Mouse (Mus musculus): ENCODE data around the gene Hivep1. TPM values are rescaled to one million over a fixed set of nuclear protein-coding genes. Genes with fewer than 3 reads are reported as not detected.

Gene Hivep1
- polyA plus RNA-seq, 1 experiment from 2014 or later: 8.4 TPM

DNA sequence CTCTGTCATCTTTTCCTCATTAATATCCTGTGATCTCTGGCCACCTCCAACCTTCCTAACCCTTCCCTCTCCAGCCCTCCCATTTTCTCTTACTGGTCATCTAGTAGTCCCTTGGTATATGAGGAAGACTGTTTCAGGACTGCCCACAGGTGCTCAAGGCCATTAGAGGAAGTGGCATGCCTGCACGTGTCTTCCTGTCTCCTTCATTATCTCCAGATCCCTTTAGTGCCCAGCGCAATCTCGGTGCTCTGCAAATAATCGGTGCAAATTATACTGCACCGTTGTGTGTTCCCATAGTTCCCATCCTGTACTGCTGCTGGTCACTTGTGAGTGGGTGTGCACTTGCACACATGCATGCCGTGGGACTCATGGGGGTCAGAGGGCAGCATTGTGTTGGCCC, 19.2 kb downstream of the Hivep1 start:
- WGBS: 87% methylated on average over 6 of the region's 6 CpGs
- H3K4me2 ChIP-seq (replicated peaks; ENCODE audit: low read depth, low read length): no peak overlapping the region
- H3K36me3 ChIP-seq (ENCODE audit: insufficient read depth, low read length): peaks cover 8% of the 10 kb centered on the region; the same call in 1 of the 2 replicates
- H3K9ac ChIP-seq (replicated peaks; ENCODE audit: low read length): no peak overlapping the region
- H3K27ac ChIP-seq (ENCODE audit: low read length): no peak overlapping the region
- no peak for ATAC-seq (ENCODE audit: low FRiP score, low TSS enrichment)
- H3K4me3 ChIP-seq (ENCODE audit: low read length): no peak overlapping the region
- H3K9me3 ChIP-seq (ENCODE audit: low read length): no peaks in the 10 kb centered on the region
- no peaks in the 10 kb centered on the region for H3K27me3 ChIP-seq (ENCODE audit: insufficient read depth, low read length)
- peaks cover 4% of the 10 kb centered on the region; the same call in 1 of the 2 replicates for H3K4me1 ChIP-seq (ENCODE audit: insufficient read depth, low read length)

DNA sequence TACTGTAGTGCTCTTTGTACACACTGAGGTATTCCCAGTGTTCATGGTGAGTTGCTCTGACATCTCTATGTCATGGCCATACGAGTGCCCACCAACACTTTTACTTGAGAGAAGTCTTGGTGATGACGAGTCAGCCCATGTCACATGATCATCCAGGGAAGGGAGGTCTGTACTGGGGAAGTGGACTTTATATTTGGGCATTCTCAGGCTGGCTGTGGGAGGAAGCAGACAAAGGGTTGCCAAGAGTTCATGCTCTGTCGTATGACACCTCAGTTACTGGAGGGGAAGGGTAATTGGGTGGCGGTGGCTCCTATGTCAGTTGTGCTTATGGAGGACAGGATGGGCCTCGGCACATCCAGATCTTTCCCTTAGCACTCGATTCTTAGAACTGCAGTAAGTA, 21.5 kb downstream of the Hivep1 start:
- Histone ChIP-seq H3K9ac (replicated peaks; ENCODE audit: low read length) (no peak overlapping the region), H3K27me3 (ENCODE audit: insufficient read depth, low read length) (no peaks in the 10 kb centered on the region), H3K27ac (ENCODE audit: low read length) (no peak overlapping the region), H3K4me1 (ENCODE audit: insufficient read depth, low read length) (peaks cover 4% of the 10 kb centered on the region; the same call in 1 of the 2 replicates), H3K4me3 (ENCODE audit: low read length) (no peak overlapping the region), H3K4me2 (replicated peaks; ENCODE audit: low read depth, low read length) (no peak overlapping the region), H3K36me3 (ENCODE audit: insufficient read depth, low read length) (peaks cover 2% of the 10 kb centered on the region; the same call in 1 of the 2 replicates), H3K9me3 (ENCODE audit: low read length) (no peaks in the 10 kb centered on the region)
- 59% methylated on average over 6 of the region's 6 CpGs for WGBS
- no peak for ATAC-seq (ENCODE audit: low FRiP score, low TSS enrichment)

DNA sequence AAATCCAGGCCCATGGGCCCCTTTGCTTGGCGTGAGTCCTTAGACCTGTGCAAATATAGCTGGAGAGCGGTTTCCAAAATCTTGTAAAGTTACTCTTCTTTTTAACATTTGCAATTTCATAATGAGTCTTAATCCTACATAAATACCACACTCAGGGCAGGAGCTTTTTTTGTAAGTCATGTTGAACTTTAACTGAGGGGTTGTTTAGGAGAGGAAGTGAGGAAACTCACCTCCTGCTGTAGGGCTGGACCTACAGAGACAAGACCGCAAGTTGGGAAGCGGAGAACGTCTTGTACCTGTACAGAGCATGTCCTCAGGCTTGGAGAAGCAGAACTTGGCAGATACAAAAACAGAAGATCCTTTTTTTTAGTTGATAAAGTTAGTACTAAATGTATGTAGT, 23.7 kb downstream of the Hivep1 start:
- peaks cover 8% of the 10 kb centered on the region; the same call in 1 of the 2 replicates for H3K36me3 ChIP-seq (ENCODE audit: insufficient read depth, low read length)
- no peak overlapping the region for H3K4me3 ChIP-seq (ENCODE audit: low read length)
- no peaks in the 10 kb centered on the region for H3K9me3 ChIP-seq (ENCODE audit: low read length)
- no peak overlapping the region for H3K9ac ChIP-seq (replicated peaks; ENCODE audit: low read length)
- no peak for ATAC-seq (ENCODE audit: low FRiP score, low TSS enrichment)
- H3K4me2 ChIP-seq (replicated peaks; ENCODE audit: low read depth, low read length): no peak overlapping the region
- WGBS: 93% methylated on average over 5 of the region's 5 CpGs
- H3K27me3 ChIP-seq (ENCODE audit: insufficient read depth, low read length): no peaks in the 10 kb centered on the region
- peaks cover 4% of the 10 kb centered on the region; the same call in 1 of the 2 replicates for H3K4me1 ChIP-seq (ENCODE audit: insufficient read depth, low read length)
- H3K27ac ChIP-seq (ENCODE audit: low read length): no peak overlapping the region

GRCm38 (mm10) chr13:42076751-42077302, 25.0 kb downstream of the Hivep1 start:
- no peaks in the 10 kb centered on the region for H3K27me3 ChIP-seq (ENCODE audit: insufficient read depth, low read length)
- no peak overlapping the region for H3K4me2 ChIP-seq (replicated peaks; ENCODE audit: low read depth, low read length)
- no peak overlapping the region for H3K9ac ChIP-seq (replicated peaks; ENCODE audit: low read length)
- 92% methylated on average over 5 of the region's 5 CpGs for WGBS
- no peak for ATAC-seq (ENCODE audit: low FRiP score, low TSS enrichment)
- H3K4me3 ChIP-seq (ENCODE audit: low read length): no peak overlapping the region
- no peaks in the 10 kb centered on the region for H3K9me3 ChIP-seq (ENCODE audit: low read length)
- H3K36me3 ChIP-seq (ENCODE audit: insufficient read depth, low read length): peaks cover 16% of the 10 kb centered on the region
- H3K27ac ChIP-seq (ENCODE audit: low read length): no peak overlapping the region
- peaks cover 2% of the 10 kb centered on the region; the same call in 1 of the 2 replicates for H3K4me1 ChIP-seq (ENCODE audit: insufficient read depth, low read length)

DNA sequence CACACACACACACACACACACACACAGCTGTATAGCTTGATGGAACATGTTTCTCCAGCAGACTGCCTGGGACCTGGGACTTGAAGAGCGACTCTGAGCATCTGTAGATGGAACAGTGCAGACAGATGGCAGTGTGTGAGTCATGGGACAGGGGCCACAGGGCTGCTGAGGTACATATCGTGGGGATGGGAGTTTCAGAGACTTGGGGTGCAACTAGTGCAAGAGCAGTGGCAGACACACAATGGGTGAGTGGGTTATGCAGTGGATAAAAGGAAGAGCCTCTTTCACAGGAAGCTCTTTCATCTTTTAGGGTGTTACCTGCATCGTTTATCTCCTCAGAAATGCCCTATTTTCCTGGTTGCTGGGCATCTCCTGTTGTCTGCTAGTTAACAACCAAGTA, 25.8 kb downstream of the Hivep1 start:
- no peak overlapping the region for H3K4me2 ChIP-seq (replicated peaks; ENCODE audit: low read depth, low read length)
- ATAC-seq (ENCODE audit: low FRiP score, low TSS enrichment): no peak
- H3K9me3 ChIP-seq (ENCODE audit: low read length): no peaks in the 10 kb centered on the region
- peaks cover 16% of the 10 kb centered on the region for H3K36me3 ChIP-seq (ENCODE audit: insufficient read depth, low read length)
- 76% methylated on average over 3 of the region's 3 CpGs for WGBS
- H3K4me3 ChIP-seq (ENCODE audit: low read length): no peak overlapping the region
- H3K27ac ChIP-seq (ENCODE audit: low read length): no peak overlapping the region
- no peak overlapping the region for H3K9ac ChIP-seq (replicated peaks; ENCODE audit: low read length)
- H3K4me1 ChIP-seq (ENCODE audit: insufficient read depth, low read length): no peaks in the 10 kb centered on the region
- no peaks in the 10 kb centered on the region for H3K27me3 ChIP-seq (ENCODE audit: insufficient read depth, low read length)

DNA sequence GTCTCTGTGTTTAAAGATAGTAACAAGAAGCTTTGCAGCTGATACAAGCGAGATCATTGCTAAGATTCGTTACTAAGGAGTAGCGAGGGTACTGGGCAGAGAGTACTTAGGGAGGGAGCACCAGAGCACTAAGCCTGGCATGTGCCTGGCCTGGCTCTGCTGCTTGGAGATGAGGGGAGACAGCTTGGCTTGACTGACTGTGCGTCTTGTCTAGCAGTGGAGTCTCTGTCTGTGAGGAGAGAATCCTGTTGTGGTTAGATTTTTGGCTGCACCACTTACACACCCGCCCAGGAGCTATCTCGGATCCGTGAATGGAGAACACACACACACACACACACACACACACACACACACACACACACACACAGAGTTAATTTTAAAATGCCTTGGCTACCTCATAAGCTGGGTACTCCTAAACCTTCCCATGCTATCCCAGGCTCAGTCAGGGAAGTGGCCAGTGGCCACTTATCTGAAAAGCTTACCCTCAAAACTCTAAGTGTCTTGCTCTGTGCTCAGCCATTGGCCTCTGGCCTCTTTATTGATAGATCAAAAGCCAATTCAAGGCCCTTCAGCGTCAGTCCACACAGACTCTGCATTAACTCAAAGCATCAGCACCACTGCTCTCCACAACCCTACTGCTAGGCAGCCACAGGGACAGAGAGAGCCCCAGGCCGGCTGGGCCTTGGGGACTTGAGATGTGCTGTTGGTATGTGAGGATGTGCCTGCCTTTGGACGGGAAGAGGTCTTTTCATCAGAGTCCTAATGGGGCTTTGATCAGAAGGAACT, 28.5 kb downstream of the Hivep1 start:
- no peak for ATAC-seq (ENCODE audit: low FRiP score, low TSS enrichment)
- H3K9me3 ChIP-seq (ENCODE audit: low read length): no peaks in the 10 kb centered on the region
- no peak overlapping the region for H3K9ac ChIP-seq (replicated peaks; ENCODE audit: low read length)
- H3K36me3 ChIP-seq (ENCODE audit: insufficient read depth, low read length): peaks cover 16% of the 10 kb centered on the region
- 73% methylated on average over 10 of the region's 10 CpGs for WGBS
- H3K27ac ChIP-seq (ENCODE audit: low read length): no peak overlapping the region
- no peaks in the 10 kb centered on the region for H3K4me1 ChIP-seq (ENCODE audit: insufficient read depth, low read length)
- H3K27me3 ChIP-seq (ENCODE audit: insufficient read depth, low read length): no peaks in the 10 kb centered on the region
- no peak overlapping the region for H3K4me3 ChIP-seq (ENCODE audit: low read length)
- no peak overlapping the region for H3K4me2 ChIP-seq (replicated peaks; ENCODE audit: low read depth, low read length)

GRCm38 (mm10) chr13:42088339-42088738, 36.5 kb downstream of the Hivep1 start:
- no peaks in the 10 kb centered on the region for H3K36me3 ChIP-seq (ENCODE audit: insufficient read depth, low read length)
- 0 out of 2 replicates have a peak, but pooled peaks have one; percentile 15 for ATAC-seq (ENCODE audit: low FRiP score, low TSS enrichment)
- H3K4me2 ChIP-seq (replicated peaks; ENCODE audit: low read depth, low read length): no peak overlapping the region
- 0 out of 2 replicates have a peak, but pooled peaks cover 11% of the 10 kb centered on the region for H3K4me1 ChIP-seq (ENCODE audit: insufficient read depth, low read length)
- no peak overlapping the region for H3K9ac ChIP-seq (replicated peaks; ENCODE audit: low read length)
- no peaks in the 10 kb centered on the region for H3K27me3 ChIP-seq (ENCODE audit: insufficient read depth, low read length)
- 30% methylated on average over 5 of the region's 5 CpGs for WGBS
- H3K4me3 ChIP-seq (ENCODE audit: low read length): no peak overlapping the region
- no peaks in the 10 kb centered on the region for H3K9me3 ChIP-seq (ENCODE audit: low read length)
- H3K27ac ChIP-seq (ENCODE audit: low read length): no peak overlapping the region

- Histone ChIP-seq H3K4me2 (replicated peaks; ENCODE audit: low read depth, low read length) (no peak overlapping the region), H3K9ac (replicated peaks; ENCODE audit: low read length) (no peak overlapping the region), H3K4me1 (ENCODE audit: insufficient read depth, low read length) (peaks cover 16% of the 10 kb centered on the region; the same call in 1 of the 2 replicates), H3K27ac (ENCODE audit: low read length) (no peak overlapping the region), H3K36me3 (ENCODE audit: insufficient read depth, low read length) (no peaks in the 10 kb centered on the region), H3K27me3 (ENCODE audit: insufficient read depth, low read length) (no peaks in the 10 kb centered on the region), H3K4me3 (ENCODE audit: low read length) (no peak overlapping the region), H3K9me3 (ENCODE audit: low read length) (no peaks in the 10 kb centered on the region)
- WGBS: 72% methylated on average over 8 of the region's 8 CpGs
- no peak for ATAC-seq (ENCODE audit: low FRiP score, low TSS enrichment)
These were observed 37.2 kb downstream of the Hivep1 start for GRCm38 (mm10) chr13:42089025-42089424.

- H3K4me1 ChIP-seq (ENCODE audit: insufficient read depth, low read length): peaks cover 19% of the 10 kb centered on the region
- H3K9ac ChIP-seq (replicated peaks; ENCODE audit: low read length): no peak overlapping the region
- H3K27ac ChIP-seq (ENCODE audit: low read length): no peak overlapping the region
- no peaks in the 10 kb centered on the region for H3K27me3 ChIP-seq (ENCODE audit: insufficient read depth, low read length)
- no peaks in the 10 kb centered on the region for H3K9me3 ChIP-seq (ENCODE audit: low read length)
- H3K4me3 ChIP-seq (ENCODE audit: low read length): no peak overlapping the region
- WGBS: 86% methylated on average over 5 of the region's 5 CpGs
- no peak for ATAC-seq (ENCODE audit: low FRiP score, low TSS enrichment)
- no peaks in the 10 kb centered on the region for H3K36me3 ChIP-seq (ENCODE audit: insufficient read depth, low read length)
- H3K4me2 ChIP-seq (replicated peaks; ENCODE audit: low read depth, low read length): no peak overlapping the region
These were observed 38.9 kb downstream of the Hivep1 start for GRCm38 (mm10) chr13:42090751-42091150.
